Mouse (Mus musculus) lung, postnatal 0 days (tissue): ENCODE measurements around the gene Cdyl.

Experiments
- CTCF ChIP-seq: IDR thresholded peaks from 2 replicates; pipeline ENCODE4 v1.5.1; 2016; ENCODE audit warnings: antibody characterized with exemption, mild to moderate bottlenecking
- EP300 ChIP-seq: IDR thresholded peaks from 2 replicates; pipeline ENCODE4 v1.6.1; 2016; ENCODE audit warnings: antibody characterized with exemption, mild to moderate bottlenecking, control low read depth

DNA sequence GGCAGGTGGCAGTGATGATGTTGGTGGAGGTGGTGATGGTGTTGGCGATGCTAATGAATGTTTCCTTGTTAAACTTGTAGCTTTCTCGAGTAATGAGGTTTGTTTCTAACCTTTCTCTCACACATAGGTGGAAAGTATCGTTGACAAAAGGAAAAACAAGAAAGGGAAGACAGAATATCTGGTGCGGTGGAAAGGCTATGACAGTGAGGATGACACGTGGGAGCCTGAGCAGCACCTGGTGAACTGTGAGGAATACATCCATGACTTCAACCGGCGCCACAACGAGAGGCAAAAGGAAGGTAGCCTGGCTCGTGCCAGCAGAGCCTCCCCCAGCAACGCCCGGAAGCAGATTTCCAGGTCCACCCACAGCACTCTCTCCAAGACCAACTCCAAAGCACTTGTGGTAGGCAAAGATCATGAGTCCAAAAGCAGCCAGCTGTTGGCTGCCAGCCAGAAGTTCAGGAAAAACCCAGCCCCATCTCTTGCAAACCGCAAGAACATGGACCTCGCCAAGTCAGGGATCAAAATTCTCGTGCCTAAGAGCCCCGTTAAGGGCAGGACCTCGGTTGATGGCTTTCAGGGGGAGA, 156.2 kb downstream of the Cdyl start:
- TF ChIP-seq CTCF (no peak), EP300 (0 out of 2 replicates have a peak, but pooled peaks have one; percentile 19)
